Mouse (Mus musculus): Measurements from ENCODE around the gene Ddx42.
"Not testable (repeated sequence)": the region's sequence is repeated elsewhere in the genome, so short reads cannot be mapped to it uniquely, and the experiment has no call there.

Ddx42 gene

GRCm38 (mm10) chr11:106216730-106217490 is at the start of gene Ddx42:
Ddx42 (plus strand) TSS chr11:106216926.
- peak; percentile 97 for DNase-seq (ENCODE audit: low read depth)

GRCm38 (mm10) chr11:106167435-106167834 is 49.3 kb upstream of the Ddx42 start:
- DNase-seq (ENCODE audit: low read depth) = peak; percentile 66

GRCm38 (mm10) chr11:106170807-106171206 is 45.9 kb upstream of the Ddx42 start:
- DNase-seq (ENCODE audit: low read depth) = no peak

GRCm38 (mm10) chr11:106173228-106173627 is 43.5 kb upstream of the Ddx42 start:
- DNase-seq (ENCODE audit: low read depth) = no peak

GRCm38 (mm10) chr11:106174372-106174771 is 42.4 kb upstream of the Ddx42 start:
- peak; percentile 74 for DNase-seq (ENCODE audit: low read depth)

GRCm38 (mm10) chr11:106175081-106175480 is 41.6 kb upstream of the Ddx42 start:
- DNase-seq (ENCODE audit: low read depth) = peak; percentile 67

GRCm38 (mm10) chr11:106176372-106176771 is 40.4 kb upstream of the Ddx42 start:
- DNase-seq (ENCODE audit: low read depth) = no peak

GRCm38 (mm10) chr11:106178036-106178782 is 38.5 kb upstream of the Ddx42 start:
- peak; percentile 20 for DNase-seq (ENCODE audit: low read depth)

GRCm38 (mm10) chr11:106179711-106180448 is 36.8 kb upstream of the Ddx42 start:
- DNase-seq (ENCODE audit: low read depth) = peak; percentile 66

- no peak for DNase-seq (ENCODE audit: low read depth)
Measured at GRCm38 (mm10) chr11:106180449-106180801, 36.3 kb upstream of the Ddx42 start.

- DNase-seq (ENCODE audit: low read depth) = no peak
Measured at GRCm38 (mm10) chr11:106187326-106187725, 29.4 kb upstream of the Ddx42 start.

GRCm38 (mm10) chr11:106191716-106192115 is 25.0 kb upstream of the Ddx42 start:
- DNase-seq (ENCODE audit: low read depth) = no peak

GRCm38 (mm10) chr11:106192241-106192640 is 24.5 kb upstream of the Ddx42 start:
- DNase-seq (ENCODE audit: low read depth) = no peak

- no peak for DNase-seq (ENCODE audit: low read depth)
Measured at GRCm38 (mm10) chr11:106192657-106193370, 23.9 kb upstream of the Ddx42 start.

GRCm38 (mm10) chr11:106193371-106194154 is 23.2 kb upstream of the Ddx42 start:
- DNase-seq (ENCODE audit: low read depth) = peak; percentile 99

GRCm38 (mm10) chr11:106194155-106194541 is 22.6 kb upstream of the Ddx42 start:
- DNase-seq (ENCODE audit: low read depth) = no peak

- DNase-seq (ENCODE audit: low read depth) = peak; percentile 9
Measured at GRCm38 (mm10) chr11:106194891-106195290, 21.8 kb upstream of the Ddx42 start.

GRCm38 (mm10) chr11:106195341-106195740 is 21.4 kb upstream of the Ddx42 start:
- DNase-seq (ENCODE audit: low read depth) = peak; percentile 78

GRCm38 (mm10) chr11:106198277-106198676 is 18.4 kb upstream of the Ddx42 start:
- no peak for DNase-seq (ENCODE audit: low read depth)

GRCm38 (mm10) chr11:106199997-106200396 is 16.7 kb upstream of the Ddx42 start:
- not testable (repeated sequence) for DNase-seq (ENCODE audit: low read depth)

GRCm38 (mm10) chr11:106200756-106201155 is 16.0 kb upstream of the Ddx42 start:
- DNase-seq (ENCODE audit: low read depth) = no peak
